Mouse (Mus musculus) ES-Bruce4 (cell line): ENCODE measurements around the gene Lelp1. TPM values are rescaled to one million over a fixed set of nuclear protein-coding genes. Genes with fewer than 3 reads are reported as not detected.

Source experiments
- H3K27ac ChIP-seq: 2 replicates; pipeline ENCODE4 v1.5.1; 2012; ENCODE audit warnings: low read length, inconsistent platforms; ENCODE audit not compliant: insufficient read depth
- H3K27me3 ChIP-seq: 2 replicates; pipeline ENCODE4 v1.6.1; 2012; ENCODE audit warnings: mild to moderate bottlenecking, low read length, inconsistent platforms; ENCODE audit not compliant: control insufficient read depth, poor library complexity, insufficient read depth, severe bottlenecking
- H3K36me3 ChIP-seq: 2 replicates; pipeline ENCODE4 v1.6.1; 2012; ENCODE audit warnings: inconsistent platforms, mild to moderate bottlenecking, low read length, moderate library complexity; ENCODE audit not compliant: control insufficient read depth, poor library complexity, insufficient read depth, severe bottlenecking
- H3K4me1 ChIP-seq: one replicate; pipeline ENCODE4 v1.8.1; 2011; ENCODE audit warnings: low read length; ENCODE audit not compliant: control insufficient read depth, insufficient read depth
- H3K4me3 ChIP-seq: 2 replicates; pipeline ENCODE4 v1.5.1; 2011; ENCODE audit warnings: low read depth, mild to moderate bottlenecking, low read length
- H3K9ac ChIP-seq: 2 replicates; pipeline ENCODE4 v1.6.1; 2012; ENCODE audit warnings: low read depth, mild to moderate bottlenecking, inconsistent platforms; ENCODE audit not compliant: poor library complexity, severe bottlenecking
- H3K9me3 ChIP-seq: replicated peaks from 2 replicates; pipeline ENCODE4 v1.6.1; 2012; ENCODE audit warnings: mild to moderate bottlenecking, low read length, inconsistent platforms; ENCODE audit not compliant: control insufficient read depth, poor library complexity, insufficient read depth, severe bottlenecking
- CTCF ChIP-seq: IDR thresholded peaks from one replicate; pipeline ENCODE4 v1.8.1; 2011; ENCODE audit warnings: low read depth, low read length
- EP300 ChIP-seq: IDR thresholded peaks from 2 replicates; pipeline ENCODE4 v1.6.1; 2011; ENCODE audit warnings: low read depth, low read length; ENCODE audit not compliant: insufficient read depth
- POLR2A ChIP-seq: IDR thresholded peaks from one replicate; pipeline ENCODE4 v1.8.1; 2011; ENCODE audit warnings: low read length; ENCODE audit not compliant: insufficient read depth
- polyA plus RNA-seq: library from polyadenylated mRNA; stranded (reverse); fragments of >200 nt; gene quantifications from 2 replicates; pipeline ENCODE4 v1.2.4, GENCODE M21; 2011; ENCODE audit warnings: low read depth; ENCODE audit not compliant: missing spikeins, insufficient read depth, insufficient read length

Gene Lelp1
- polyA plus RNA-seq, 1 experiment, result not detected

- Histone ChIP-seq H3K36me3 (no peaks in the 10 kb centered on the region), H3K4me3 (no peak overlapping the region), H3K9me3 (no peaks in the 10 kb centered on the region), H3K27me3 (no peaks in the 10 kb centered on the region), H3K4me1 (no peaks in the 10 kb centered on the region), H3K9ac (no peak overlapping the region), H3K27ac (no peak overlapping the region)
- TF ChIP-seq POLR2A (no peak), EP300 (no peak), CTCF (peak; percentile 49)
Measured at GRCm38 (mm10) chr3:92106582-92106981, 36.0 kb downstream of the Lelp1 start.

Other genes starting within 250 kb of the Lelp1 start
- gene Pglyrp3, start 128.2 kb downstream of the Lelp1 start, polyA plus RNA-seq, result not detected in 2 replicates
- gene Lor, start 59.6 kb downstream of the Lelp1 start, polyA plus RNA-seq, result 0.34 and 0.38 TPM in 2 replicates
- gene Prr9, start 18.8 kb downstream of the Lelp1 start, polyA plus RNA-seq, result not detected in 2 replicates
- 1.4 and 1.7 TPM in 2 replicates for gene Sprr2a1, start 73.1 kb upstream of the Lelp1 start, polyA plus RNA-seq
- 133 and 151 TPM in 2 replicates for gene Sprr2a2, start 73.2 kb upstream of the Lelp1 start, polyA plus RNA-seq
- 36.5 and 39.1 TPM in 2 replicates for gene Sprr2a3, start 142.7 kb upstream of the Lelp1 start, polyA plus RNA-seq
- not detected in 2 replicates for gene Sprr2b, start 173.9 kb upstream of the Lelp1 start, polyA plus RNA-seq
- not detected in 2 replicates for gene Sprr2d, start 196.4 kb upstream of the Lelp1 start, polyA plus RNA-seq
- not detected in 2 replicates for gene Sprr2e, start 209.4 kb upstream of the Lelp1 start, polyA plus RNA-seq
- gene Sprr2f, start 222.4 kb upstream of the Lelp1 start, polyA plus RNA-seq, result not detected in 2 replicates
- gene Sprr2h, start 242.9 kb upstream of the Lelp1 start, polyA plus RNA-seq, result not detected in 2 replicates